Mouse (Mus musculus) heart, embryonic 11.5 days (tissue): ENCODE measurements around the gene Cpxm2. TPM values are rescaled to one million over a fixed set of nuclear protein-coding genes. Genes with fewer than 3 reads are reported as not detected.

Experiments
- ATAC-seq: fragments of 200-750 bp; cut with Nextera tagmentation; replicated peaks from 2 replicates; pipeline ENCODE4 v1.8.0; 2017; ENCODE audit warnings: moderate library complexity; ENCODE audit not compliant: insufficient number of reproducible peaks, low FRiP score, low TSS enrichment
- H3K27ac ChIP-seq: fragments of 300-500 bp; sonication (generic); 2 replicates; pipeline ENCODE4 v1.5.1; 2014; ENCODE audit warnings: mild to moderate bottlenecking, low read depth, low read length
- H3K27me3 ChIP-seq: fragments of 300-500 bp; sonication (generic); 2 replicates; pipeline ENCODE4 v1.6.1; 2014; ENCODE audit warnings: mild to moderate bottlenecking, low read length, mixed read lengths; ENCODE audit not compliant: control insufficient read depth, insufficient read depth
- H3K36me3 ChIP-seq: fragments of 300-500 bp; sonication (generic); 2 replicates; pipeline ENCODE4 v1.6.1; 2014; ENCODE audit warnings: mild to moderate bottlenecking, low read length, moderate library complexity, mixed read lengths; ENCODE audit not compliant: control insufficient read depth, insufficient read depth
- H3K4me1 ChIP-seq: fragments of 300-500 bp; sonication (generic); 2 replicates; pipeline ENCODE4 v1.6.1; 2014; ENCODE audit warnings: low read length; ENCODE audit not compliant: control insufficient read depth, insufficient read depth
- H3K4me2 ChIP-seq: fragments of 300-500 bp; sonication (generic); 2 replicates; pipeline ENCODE4 v1.6.1; 2014; ENCODE audit warnings: mild to moderate bottlenecking, moderate library complexity
- H3K4me3 ChIP-seq: fragments of 300-500 bp; sonication (generic); 2 replicates; pipeline ENCODE4 v1.5.1; 2014; ENCODE audit warnings: low read depth, low read length
- H3K9ac ChIP-seq: fragments of 300-500 bp; sonication (generic); 2 replicates; pipeline ENCODE4 v1.6.1; 2014; ENCODE audit warnings: mild to moderate bottlenecking, low read depth, low read length, moderate library complexity
- H3K9me3 ChIP-seq: fragments of 300-500 bp; sonication (generic); replicated peaks from 2 replicates; pipeline ENCODE4 v1.6.1; 2016; ENCODE audit warnings: low read length; ENCODE audit not compliant: control insufficient read depth
- WGBS: fragments of 180-500 bp; shearing (Covaris S2); extraction: QIAGEN DNeasy Blood & Tissue Kit; methylation state at CpG from one replicate; pipeline ENCODE4 v1.1.7; 2014; ENCODE audit not compliant: insufficient replicate concordance; 5-methylcytosine and 5-hydroxymethylcytosine counted together
- polyA plus RNA-seq: library from polyadenylated mRNA; unstranded; fragments of >200 nt; fragmentation: Nextera tagmentation; extraction: Ambion mirVana; gene quantifications from 2 replicates; pipeline ENCODE4 v1.2.1, GENCODE M21; 2014

Cpxm2 gene
- polyA plus RNA-seq, 1 experiment from 2014 or later = not detected

GRCm38 (mm10) chr7:132167239-132167638, 12.7 kb upstream of the Cpxm2 start:
- Histone ChIP-seq H3K4me3 (no peak overlapping the region), H3K4me1 (no peaks in the 10 kb centered on the region), H3K9ac (no peak overlapping the region), H3K27ac (no peak overlapping the region), H3K9me3 (no peaks in the 10 kb centered on the region), H3K4me2 (no peak overlapping the region), H3K27me3 (peaks cover 2% of the 10 kb centered on the region), H3K36me3 (no peaks in the 10 kb centered on the region)
- no peak for ATAC-seq
- 72% methylated on average over 4 of the region's 4 CpGs for WGBS

DNA sequence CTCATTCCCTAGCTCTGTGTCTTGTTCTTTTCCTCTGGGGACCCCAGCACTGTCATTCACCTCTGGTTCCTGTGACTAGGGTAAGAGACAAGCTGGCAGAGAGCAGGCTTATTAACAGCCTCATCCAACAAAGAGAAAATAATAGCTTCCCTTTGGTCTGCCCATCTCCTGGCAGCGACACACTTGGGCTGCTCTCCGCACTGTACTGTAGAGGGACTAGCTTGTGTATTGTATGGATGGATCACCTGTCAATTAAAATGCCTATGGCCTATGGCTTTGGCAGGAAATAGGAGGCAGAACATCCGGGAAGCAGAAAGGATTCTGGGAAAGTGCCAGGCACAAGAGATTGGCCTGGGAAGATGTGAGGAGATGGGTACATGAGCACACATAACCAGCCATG, 7.7 kb upstream of the Cpxm2 start:
- WGBS = 85% methylated on average over 3 of the region's 3 CpGs
- ATAC-seq = no peak
- H3K36me3 ChIP-seq = no peaks in the 10 kb centered on the region

GRCm38 (mm10) chr7:132158321-132159025, 3.9 kb upstream of the Cpxm2 start:
- Histone ChIP-seq H3K9ac (no peak overlapping the region), H3K9me3 (no peaks in the 10 kb centered on the region), H3K27ac (no peak overlapping the region), H3K4me3 (no peak overlapping the region), H3K27me3 (peaks cover 26% of the 10 kb centered on the region), H3K36me3 (no peaks in the 10 kb centered on the region), H3K4me1 (peaks cover 7% of the 10 kb centered on the region), H3K4me2 (no peak overlapping the region)
- 80% methylated on average over 9 of the region's 9 CpGs for WGBS
- no peak for ATAC-seq

More for the DNA sequence above, 7.7 kb upstream of the Cpxm2 start:
- no peaks in the 10 kb centered on the region for H3K9me3 ChIP-seq
- no peaks in the 10 kb centered on the region for H3K4me1 ChIP-seq
- H3K27me3 ChIP-seq = no peaks in the 10 kb centered on the region; the same call in 1 of the 2 replicates
- no peak overlapping the region for H3K9ac ChIP-seq
- no peak overlapping the region for H3K4me3 ChIP-seq
- no peak overlapping the region for H3K4me2 ChIP-seq
- H3K27ac ChIP-seq = no peak overlapping the region

DNA sequence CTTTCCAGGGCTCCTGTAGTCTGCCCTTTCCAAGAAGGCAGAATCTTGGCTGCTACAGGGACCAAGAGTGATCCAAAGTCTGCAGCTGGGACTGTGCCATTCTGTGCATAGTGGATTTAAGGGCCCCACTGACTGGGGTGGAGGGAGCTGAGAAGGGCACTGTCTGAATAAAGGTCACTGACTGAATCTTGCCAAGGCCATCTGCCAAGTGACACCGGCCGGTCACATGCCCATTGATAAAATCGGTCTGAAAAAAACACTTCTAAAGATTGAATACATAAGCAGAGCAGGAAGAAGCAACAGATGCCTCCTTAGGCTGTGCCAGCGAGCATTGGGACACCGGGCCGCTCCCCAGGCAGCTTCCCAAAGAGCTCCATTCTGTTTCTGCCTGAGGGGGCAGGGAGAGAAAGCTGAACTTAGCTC, 803 bp downstream of the Cpxm2 start:
- Histone ChIP-seq H3K36me3 (no peaks in the 10 kb centered on the region), H3K4me1 (peaks cover 7% of the 10 kb centered on the region), H3K27ac (no peak overlapping the region), H3K27me3 (peaks cover 40% of the 10 kb centered on the region), H3K9ac (no peak overlapping the region), H3K4me3 (no peak overlapping the region), H3K4me2 (peak overlapping the region; percentile 69), H3K9me3 (no peaks in the 10 kb centered on the region)
- no peak for ATAC-seq
- 37% methylated on average over 6 of the region's 6 CpGs for WGBS

GRCm38 (mm10) chr7:132145227-132145800, 9.2 kb downstream of the Cpxm2 start:
- no peak for ATAC-seq
- no peaks in the 10 kb centered on the region for H3K27me3 ChIP-seq
- H3K27ac ChIP-seq = no peak overlapping the region
- H3K4me2 ChIP-seq = no peak overlapping the region
- no peak overlapping the region for H3K4me3 ChIP-seq
- H3K36me3 ChIP-seq = no peaks in the 10 kb centered on the region
- WGBS = 78% methylated on average over 15 of the region's 15 CpGs
- no peaks in the 10 kb centered on the region for H3K4me1 ChIP-seq
- no peak overlapping the region for H3K9ac ChIP-seq
- H3K9me3 ChIP-seq = no peaks in the 10 kb centered on the region

DNA sequence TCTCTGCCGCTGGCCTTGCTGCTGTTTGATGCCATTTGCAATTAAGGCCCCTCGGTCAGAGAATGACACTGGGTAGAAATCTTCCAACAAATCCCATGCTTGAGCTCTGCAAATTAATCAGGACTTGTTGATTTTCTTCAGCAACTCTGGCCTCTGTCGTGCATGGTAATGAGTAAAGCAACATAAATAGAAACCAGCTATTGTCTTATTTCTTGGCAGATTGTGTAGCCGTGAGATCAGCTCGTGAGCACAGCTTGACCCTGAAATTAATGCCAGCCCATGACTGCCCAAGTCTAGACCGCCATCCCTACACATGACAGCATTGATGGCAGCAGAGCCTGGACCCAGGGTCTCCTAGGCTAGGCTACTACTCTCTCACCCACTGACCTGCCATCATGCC, 25.9 kb downstream of the Cpxm2 start:
- Histone ChIP-seq H3K36me3 (no peaks in the 10 kb centered on the region), H3K4me3 (no peak overlapping the region), H3K4me2 (no peak overlapping the region), H3K9me3 (peaks cover 1% of the 10 kb centered on the region), H3K9ac (no peak overlapping the region), H3K4me1 (no peaks in the 10 kb centered on the region), H3K27ac (no peak overlapping the region), H3K27me3 (no peaks in the 10 kb centered on the region; the same call in 1 of the 2 replicates)
- ATAC-seq = no peak
- 83% methylated on average over 6 of the region's 6 CpGs for WGBS

- no peak overlapping the region for H3K9ac ChIP-seq
- no peak overlapping the region for H3K4me2 ChIP-seq
- H3K4me3 ChIP-seq = no peak overlapping the region
- no peak overlapping the region for H3K27ac ChIP-seq
- H3K4me1 ChIP-seq = no peaks in the 10 kb centered on the region
- H3K27me3 ChIP-seq = no peaks in the 10 kb centered on the region; the same call in 1 of the 2 replicates
- no peaks in the 10 kb centered on the region for H3K36me3 ChIP-seq
- WGBS = 77% methylated on average over 7 of the region's 7 CpGs
- no peak for ATAC-seq
- H3K9me3 ChIP-seq = no peaks in the 10 kb centered on the region
These were observed 29.6 kb downstream of the Cpxm2 start for GRCm38 (mm10) chr7:132124948-132125347.

DNA sequence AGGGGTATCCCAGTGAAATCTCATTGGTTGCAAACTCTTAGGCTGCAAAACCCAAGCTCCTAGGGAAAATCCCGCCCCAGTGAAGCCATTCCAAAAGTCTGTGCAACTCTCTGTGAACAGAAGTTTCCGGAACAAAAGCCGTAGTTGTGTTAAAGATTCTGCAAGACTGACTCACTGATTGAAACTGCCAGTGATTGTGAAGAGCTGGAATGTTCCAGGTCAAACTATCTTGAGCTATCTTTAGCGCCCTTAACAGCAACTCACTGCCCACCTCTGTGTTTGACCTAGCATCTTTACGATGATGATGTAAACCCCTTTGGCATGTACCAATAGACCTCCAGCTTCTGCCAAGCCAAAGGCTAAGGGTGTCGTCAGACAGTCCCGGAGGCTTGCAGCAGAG, 31.3 kb downstream of the Cpxm2 start:
- Histone ChIP-seq H3K27ac (no peak overlapping the region), H3K27me3 (no peaks in the 10 kb centered on the region; the same call in 1 of the 2 replicates), H3K4me3 (no peak overlapping the region), H3K4me2 (no peak overlapping the region), H3K4me1 (no peaks in the 10 kb centered on the region), H3K9me3 (no peaks in the 10 kb centered on the region), H3K36me3 (no peaks in the 10 kb centered on the region), H3K9ac (no peak overlapping the region)
- ATAC-seq = no peak
- 42% methylated on average over 7 of the region's 7 CpGs for WGBS

GRCm38 (mm10) chr7:132119817-132120216, 34.7 kb downstream of the Cpxm2 start:
- H3K27ac ChIP-seq = no peak overlapping the region
- no peaks in the 10 kb centered on the region for H3K4me1 ChIP-seq
- H3K9me3 ChIP-seq = no peaks in the 10 kb centered on the region
- 78% methylated on average over 4 of the region's 4 CpGs for WGBS
- no peaks in the 10 kb centered on the region for H3K27me3 ChIP-seq
- H3K9ac ChIP-seq = no peak overlapping the region
- no peak for ATAC-seq
- H3K36me3 ChIP-seq = no peaks in the 10 kb centered on the region
- H3K4me3 ChIP-seq = no peak overlapping the region
- H3K4me2 ChIP-seq = no peak overlapping the region
